Comparison of ENCODE assay signal across 10 mouse cellular contexts in the genomic region with DNA sequence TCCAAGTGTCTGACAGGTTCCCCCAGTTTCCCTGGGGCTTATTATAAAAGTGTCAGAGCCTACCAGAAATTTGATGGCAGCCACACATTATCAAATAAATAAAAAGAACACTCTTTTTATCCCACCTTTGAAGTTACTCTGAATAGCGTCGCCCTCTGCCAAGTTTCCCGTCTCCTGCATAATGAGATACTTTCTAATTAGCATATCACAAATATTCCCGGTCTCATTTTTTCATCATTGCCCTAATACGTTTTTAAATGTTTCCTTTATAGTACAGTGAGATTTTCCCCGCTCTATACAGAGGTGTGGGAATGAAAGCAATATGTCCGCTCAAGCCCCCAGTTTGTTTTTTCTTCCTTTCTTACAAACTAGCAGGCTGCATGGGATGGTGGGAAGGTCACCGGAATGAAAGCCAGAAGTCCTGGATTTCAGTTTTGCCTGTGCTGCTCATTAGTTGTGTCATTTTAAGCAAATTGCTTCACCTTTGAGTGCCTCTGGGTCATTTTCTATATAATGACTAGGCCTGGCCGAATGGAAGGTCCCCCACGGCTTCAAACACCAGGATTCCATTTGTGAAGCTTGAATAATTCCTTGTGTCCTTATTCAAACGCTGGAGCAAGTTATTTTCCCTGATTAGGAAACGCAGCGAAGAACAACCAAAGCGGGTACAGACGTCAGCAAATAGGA.
DNase-seq lines count a peak whose midpoint lies in the region; ATAC-seq and TF ChIP-seq lines count a peak whose summit lies in the region.
"Had no signal": no experiment of that assay in that cellular context is flagged by ENCODE, and none has a peak within 500 bp of the region (broad histone marks: within the 10 kb centered on the region; RNA-seq: fewer than 3 reads in every experiment).

No protein-coding gene starts in this region.

- H3K4me2 ChIP-seq in limb, embryonic 13.5 days (replicated peaks), result peak overlapping the region; percentile 38

- H3K9ac ChIP-seq in limb, embryonic 13.5 days, result no peak overlapping the region

- no peak for ATAC-seq in limb, embryonic 13.5 days (ENCODE audit: low FRiP score, low read depth)
- ATAC-seq: CD4-positive, CD25-positive, alpha-beta regulatory T cell, adult 4 months; intestine, embryonic 16.5 days had no signal

- TF ChIP-seq CTCF in thymus, adult 2 months (IDR thresholded peaks at IDR 0.05; ENCODE audit: borderline replicate concordance, control insufficient read depth, extremely low read depth, insufficient read depth, low read length, poor library complexity), result no peak

- H3K4me1 ChIP-seq in limb, embryonic 13.5 days, result peaks cover 58% of the 10 kb centered on the region
- H3K4me1 ChIP-seq in thymus, adult 2 months (replicated peaks; ENCODE audit: control insufficient read depth, insufficient read depth, low read length), result no peaks in the 10 kb centered on the region

- H3K27me3 ChIP-seq in limb, embryonic 13.5 days, result 0 out of 2 replicates have a peak, but pooled peaks cover 2% of the 10 kb centered on the region
- H3K27me3 ChIP-seq in thymus, adult 2 months (ENCODE audit: control insufficient read depth, insufficient read depth, low read length), result no peaks in the 10 kb centered on the region

- WGBS in limb, embryonic 13.5 days, result 16% methylated on average over 15 of the region's 15 CpGs
- 86% methylated on average over 15 of the region's 15 CpGs for WGBS in thymus, adult 2 months

- no peaks in the 10 kb centered on the region for H3K9me3 ChIP-seq in limb, embryonic 13.5 days

- H3K36me3 ChIP-seq in limb, embryonic 13.5 days, result no peaks in the 10 kb centered on the region
- no peaks in the 10 kb centered on the region for H3K36me3 ChIP-seq in thymus, adult 2 months (ENCODE audit: control insufficient read depth, insufficient read depth, low read length)

- TF ChIP-seq POLR2A in thymus, adult 2 months (IDR thresholded peaks at IDR 0.05; ENCODE audit: control insufficient read depth, extremely low read depth, insufficient read depth, low read length, poor library complexity), result no peak

- peak; percentile 17 to 21 for DNase-seq in frontal cortex, postnatal 25 days (ENCODE audit: low spot score in 2 of 2)
- DNase-seq in frontal cortex, adult 2 months (ENCODE audit: extremely low spot score in 1 of 2, low spot score in 1 of 2), result no peak
- peak; percentile 18 for DNase-seq in right cerebral cortex, adult 18-20 months
- no peak for DNase-seq in right cerebral cortex, adult 2 months (ENCODE audit: low spot score in 2 of 2)
- DNase-seq in thymus, adult 2 months, result no peak
- DNase-seq in c-Kit-positive CD71-positive TER-119-positive erythroid progenitor cells, embryonic 14.5 days (ENCODE audit: low spot score), result no peak
- DNase-seq in thymus, postnatal 10 days (ENCODE audit: low spot score in 2 of 2), result no peak

- no peak overlapping the region for H3K27ac ChIP-seq in limb, embryonic 13.5 days
- no peak overlapping the region for H3K27ac ChIP-seq in thymus, adult 2 months (ENCODE audit: control insufficient read depth, insufficient read depth, low read length)

- no peak overlapping the region for H3K4me3 ChIP-seq in limb, embryonic 13.5 days
- no peak overlapping the region for H3K4me3 ChIP-seq in thymus, adult 2 months (ENCODE audit: control insufficient read depth, insufficient read depth, low read length)

Comparison
In these comparisons a context has a peak if more than half of its experiments do, and no peak if none do; other contexts are left out.
1. DNase-seq: peak in frontal cortex, postnatal 25 days (2 of 2) and right cerebral cortex, adult 18-20 months (single experiment); none in frontal cortex, adult 2 months (0 of 2), right cerebral cortex, adult 2 months (0 of 2), thymus, adult 2 months (single experiment), c-Kit-positive CD71-positive TER-119-positive erythroid progenitor cells, embryonic 14.5 days (single experiment) and thymus, postnatal 10 days (0 of 2).